Mouse (Mus musculus): ENCODE results near the gene Kcnd3. TPM values are rescaled to one million over a fixed set of nuclear protein-coding genes. Genes with fewer than 3 reads are reported as not detected.
A peak's percentile ranks its signal among the peaks of the same experiment; 100 is the strongest.

Kcnd3 gene
- polyA plus RNA-seq (2012; ENCODE audit: insufficient read depth, insufficient read length, low replicate concordance, missing spikeins): 42.2 TPM in 1 of 2 replicates, not detected in the other

DNA sequence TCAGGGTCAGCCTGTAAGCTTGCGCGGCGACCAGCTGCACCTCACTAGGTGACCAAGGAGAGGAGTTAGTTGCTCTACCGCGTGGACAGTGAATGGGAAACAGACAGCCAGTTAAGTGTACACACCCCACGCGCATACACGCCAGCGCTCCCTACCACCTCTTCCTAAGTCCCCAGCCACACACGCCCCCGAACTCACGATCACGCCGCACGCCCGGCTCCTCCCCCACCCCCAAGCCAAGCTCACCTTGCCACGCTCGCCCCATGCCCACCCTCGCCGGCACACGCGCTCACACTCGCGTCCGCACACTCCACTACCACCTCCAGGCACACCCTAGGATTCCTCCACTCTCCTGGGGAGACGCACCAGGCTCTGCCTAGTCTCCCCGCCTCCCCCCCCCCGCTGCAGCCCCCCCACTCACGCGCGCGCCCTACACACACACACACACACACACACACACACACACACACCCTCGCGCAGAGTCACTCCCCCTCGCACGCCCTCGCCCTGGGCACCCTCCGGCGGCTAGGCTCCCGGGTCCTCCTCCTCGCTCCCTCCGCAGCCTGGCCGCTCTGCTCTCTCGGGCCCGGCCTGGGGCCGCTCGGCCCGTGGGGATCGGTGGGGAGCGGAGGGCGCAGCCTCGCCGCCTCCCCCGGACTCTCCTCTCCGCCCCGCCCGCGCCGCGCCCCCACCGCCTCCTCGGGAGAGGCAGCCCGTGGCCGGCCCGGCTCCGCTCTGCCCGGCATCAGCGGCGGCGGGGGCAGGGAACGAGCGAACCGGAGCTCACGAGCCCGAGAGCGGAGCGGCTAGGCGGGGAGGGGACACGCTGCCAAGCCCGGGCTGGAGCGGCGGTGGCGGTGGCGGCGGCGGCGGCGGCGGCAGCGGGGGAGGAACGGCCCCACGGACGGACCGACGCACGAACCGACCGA lies at the start of gene Kcnd3:
Gene Kcnd3 (plus strand): TSS at position 704 of the 929 bp plus-strand sequence.
- Histone ChIP-seq H3K27ac (ENCODE audit: insufficient read depth, low read depth, low read length) (peak within 1 kb of the TSS; percentile 76), H3K4me3 (ENCODE audit: insufficient read depth, low read depth, low read length) (peak within 1 kb of the TSS; percentile 81), H3K4me1 (ENCODE audit: control insufficient read depth, insufficient read depth, low read length) (peaks cover 31% of the 10 kb centered on the region)
- WGBS: 1% methylated on average over 94 of the region's 98 CpGs
- no peak for TF ChIP-seq CTCF (IDR thresholded peaks at IDR 0.05; ENCODE audit: insufficient read depth, low read depth, low read length)
- TF ChIP-seq POLR2A (IDR thresholded peaks at IDR 0.05; ENCODE audit: insufficient read depth, low read depth, low read length): no peak

DNA sequence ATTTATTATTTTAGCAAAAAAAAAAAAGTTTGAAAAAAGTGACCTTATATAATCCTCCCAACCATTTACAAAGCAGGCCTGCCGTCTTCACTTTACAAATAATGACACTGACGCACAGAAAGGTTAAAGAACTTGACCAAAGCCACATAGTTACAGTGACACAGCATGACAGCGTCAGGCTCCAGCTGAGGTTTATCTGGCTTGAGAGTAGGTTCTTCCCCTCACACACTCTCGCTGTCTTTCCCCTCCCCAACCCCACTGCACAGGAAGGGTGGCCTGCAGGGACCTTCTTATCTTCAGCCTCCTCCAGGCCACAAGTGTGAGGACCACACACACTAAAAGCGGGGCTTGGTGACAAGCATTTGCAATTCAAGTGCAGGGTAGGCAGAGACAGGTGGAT lies 49.5 kb upstream of the Kcnd3 start:
- no peak for TF ChIP-seq POLR2A (IDR thresholded peaks at IDR 0.05; ENCODE audit: insufficient read depth, low read depth, low read length)
- TF ChIP-seq CTCF (IDR thresholded peaks at IDR 0.05; ENCODE audit: insufficient read depth, low read depth, low read length): no peak
- 93% methylated on average over 5 of the region's 5 CpGs for WGBS
- Histone ChIP-seq H3K27ac (ENCODE audit: insufficient read depth, low read depth, low read length) (no peak overlapping the region), H3K4me3 (ENCODE audit: insufficient read depth, low read depth, low read length) (no peak overlapping the region), H3K4me1 (ENCODE audit: control insufficient read depth, insufficient read depth, low read length) (peaks cover 25% of the 10 kb centered on the region)

DNA sequence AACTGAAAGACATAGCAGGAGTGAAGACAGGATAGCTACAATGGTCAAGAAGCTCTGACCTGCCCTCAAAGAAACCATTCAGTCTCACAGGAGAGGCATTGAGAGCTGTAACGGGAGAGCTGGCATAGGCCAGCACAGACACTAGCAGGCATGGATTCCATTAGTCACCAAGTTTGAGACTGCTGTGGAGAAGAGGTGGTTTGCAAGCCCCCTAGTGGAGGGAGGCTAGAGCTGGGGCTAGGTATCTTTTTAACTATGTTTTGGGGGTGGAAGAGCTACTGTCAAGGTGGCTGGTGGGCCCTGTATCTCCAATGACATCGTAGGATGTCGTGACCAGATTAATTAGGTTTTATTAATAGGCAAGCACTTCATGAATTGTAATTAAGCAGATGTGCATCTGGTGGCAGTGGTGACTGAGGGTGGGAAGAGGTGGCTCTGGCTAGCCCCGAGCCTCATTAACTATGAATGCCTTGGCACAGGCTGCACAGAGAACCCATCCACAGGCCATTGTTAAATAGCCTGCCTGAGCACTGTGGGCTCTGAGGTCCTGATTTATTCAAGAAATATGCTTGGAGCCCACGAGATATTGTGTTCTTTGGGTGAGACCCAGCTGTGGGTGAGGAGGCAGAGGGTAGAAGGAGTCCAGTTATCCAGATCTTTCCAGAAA lies 48.6 kb upstream of the Kcnd3 start:
- H3K4me3 ChIP-seq (ENCODE audit: insufficient read depth, low read depth, low read length): no peak overlapping the region
- WGBS: 38% methylated on average over 5 of the region's 5 CpGs
- H3K27ac ChIP-seq (ENCODE audit: insufficient read depth, low read depth, low read length): peak overlapping the region; percentile 17; the same call in 1 of the 2 replicates
- H3K4me1 ChIP-seq (ENCODE audit: control insufficient read depth, insufficient read depth, low read length): peaks cover 31% of the 10 kb centered on the region
- TF ChIP-seq POLR2A (IDR thresholded peaks at IDR 0.05; ENCODE audit: insufficient read depth, low read depth, low read length): no peak
- TF ChIP-seq CTCF (IDR thresholded peaks at IDR 0.05; ENCODE audit: insufficient read depth, low read depth, low read length): no peak

DNA sequence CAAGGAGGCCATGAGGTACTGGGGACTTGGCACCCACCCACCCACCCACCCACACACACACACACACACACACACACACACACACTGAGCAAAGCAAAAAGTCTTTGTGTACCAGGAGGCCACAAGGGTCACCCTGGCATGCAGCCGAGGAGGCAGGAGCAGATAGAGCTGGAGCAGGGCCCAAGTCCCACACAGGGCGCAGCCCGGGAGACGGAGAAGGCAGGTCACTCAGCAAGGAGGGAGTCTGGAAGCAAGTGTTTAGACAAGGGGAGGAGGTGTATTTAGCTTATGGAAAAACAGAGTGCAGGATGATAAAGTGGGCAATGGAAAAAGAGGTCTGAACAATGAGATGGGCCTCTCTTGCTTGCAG lies 48.1 kb upstream of the Kcnd3 start:
- TF ChIP-seq CTCF (IDR thresholded peaks at IDR 0.05; ENCODE audit: insufficient read depth, low read depth, low read length): no peak
- no peak for TF ChIP-seq POLR2A (IDR thresholded peaks at IDR 0.05; ENCODE audit: insufficient read depth, low read depth, low read length)
- H3K4me1 ChIP-seq (ENCODE audit: control insufficient read depth, insufficient read depth, low read length): peaks cover 31% of the 10 kb centered on the region
- H3K4me3 ChIP-seq (ENCODE audit: insufficient read depth, low read depth, low read length): no peak overlapping the region
- H3K27ac ChIP-seq (ENCODE audit: insufficient read depth, low read depth, low read length): no peak overlapping the region
- WGBS: 49% methylated on average over 4 of the region's 4 CpGs

DNA sequence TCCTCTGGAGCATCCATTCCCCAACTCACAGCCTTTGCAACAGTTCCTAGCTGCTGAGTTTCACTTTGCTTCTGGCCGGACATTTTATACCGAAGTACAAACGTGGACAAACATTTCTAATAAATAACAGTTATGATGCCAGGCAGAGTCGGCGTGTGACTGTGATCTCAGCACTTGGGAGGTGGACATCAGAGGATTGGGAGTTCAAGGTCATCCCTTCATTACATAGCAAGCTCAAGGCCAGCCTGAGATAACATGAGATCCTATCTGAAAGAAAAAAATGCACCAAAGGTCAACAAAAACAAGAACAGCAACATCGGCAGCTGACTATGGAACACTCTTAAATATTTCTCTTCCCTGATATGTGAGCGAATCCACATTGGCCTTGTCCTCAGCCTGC lies 46.6 kb upstream of the Kcnd3 start:
- Histone ChIP-seq H3K4me1 (ENCODE audit: control insufficient read depth, insufficient read depth, low read length) (peaks cover 31% of the 10 kb centered on the region), H3K4me3 (ENCODE audit: insufficient read depth, low read depth, low read length) (no peak overlapping the region), H3K27ac (ENCODE audit: insufficient read depth, low read depth, low read length) (peak overlapping the region; percentile 65; the same call in 1 of the 2 replicates)
- TF ChIP-seq CTCF (IDR thresholded peaks at IDR 0.05; ENCODE audit: insufficient read depth, low read depth, low read length): no peak
- TF ChIP-seq POLR2A (IDR thresholded peaks at IDR 0.05; ENCODE audit: insufficient read depth, low read depth, low read length): no peak
- 84% methylated on average over 7 of the region's 7 CpGs for WGBS

DNA sequence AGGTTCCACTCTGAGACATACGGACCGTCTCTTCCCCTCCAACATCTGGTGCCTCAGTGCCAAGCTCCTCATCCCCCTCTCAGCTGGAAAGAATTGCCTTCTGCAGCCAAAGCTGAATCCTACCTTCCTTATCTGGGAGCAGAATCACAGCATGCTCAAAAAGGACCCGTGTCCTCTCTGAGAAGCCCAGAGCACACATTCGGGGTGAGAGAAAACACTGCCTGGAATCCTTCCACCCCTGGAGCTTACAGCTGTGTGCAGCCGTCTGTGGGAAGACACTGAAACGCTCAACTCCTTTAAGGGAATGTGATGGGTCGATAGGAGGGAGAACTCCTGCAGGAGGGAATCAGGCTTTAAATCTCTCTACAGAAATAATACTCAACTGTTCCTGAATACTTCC lies 46.1 kb upstream of the Kcnd3 start:
- peaks cover 31% of the 10 kb centered on the region for H3K4me1 ChIP-seq (ENCODE audit: control insufficient read depth, insufficient read depth, low read length)
- H3K4me3 ChIP-seq (ENCODE audit: insufficient read depth, low read depth, low read length): no peak overlapping the region
- WGBS: 26% methylated on average over 7 of the region's 7 CpGs
- no peak for TF ChIP-seq CTCF (IDR thresholded peaks at IDR 0.05; ENCODE audit: insufficient read depth, low read depth, low read length)
- TF ChIP-seq POLR2A (IDR thresholded peaks at IDR 0.05; ENCODE audit: insufficient read depth, low read depth, low read length): no peak
- peak overlapping the region; percentile 65 for H3K27ac ChIP-seq (ENCODE audit: insufficient read depth, low read depth, low read length)

DNA sequence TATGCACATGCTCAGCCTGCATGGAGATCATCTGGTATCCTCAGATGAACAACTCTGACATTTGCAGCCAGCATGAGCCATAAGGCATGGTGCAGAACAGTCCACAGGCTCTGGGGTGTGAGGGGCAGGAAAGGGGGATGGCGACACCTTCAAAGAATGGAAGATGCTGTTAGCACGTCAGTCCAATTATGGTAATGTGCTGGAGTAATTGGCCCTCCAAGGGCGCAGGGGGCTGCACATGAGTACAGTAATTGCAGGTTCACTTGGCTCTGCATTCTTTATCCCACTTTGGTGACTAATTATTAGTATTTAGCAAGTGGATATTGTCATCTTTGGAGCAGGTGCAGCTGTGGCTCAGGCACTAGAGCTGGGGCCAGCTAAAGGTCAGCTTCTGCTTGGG lies 43.9 kb upstream of the Kcnd3 start:
- 18% methylated on average over 3 of the region's 3 CpGs for WGBS

DNA sequence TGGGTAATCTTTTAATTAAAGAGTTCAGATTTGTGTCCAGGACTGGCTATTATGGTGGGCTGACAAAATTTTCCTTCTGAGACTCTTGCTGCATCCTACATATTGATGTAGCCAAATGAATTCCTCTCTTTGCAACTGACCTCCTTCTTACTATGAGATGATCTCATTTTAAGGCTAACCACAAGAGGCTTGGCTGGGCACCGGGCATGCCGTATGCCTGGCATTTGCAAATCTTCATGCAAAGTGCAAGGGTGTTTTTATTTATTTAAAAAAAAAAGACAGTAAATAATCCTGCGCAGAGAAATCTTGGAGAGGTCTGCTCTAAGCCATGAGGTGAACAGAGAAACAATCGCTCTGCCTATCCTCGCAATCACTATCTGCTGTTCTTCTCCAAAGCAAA lies 41.3 kb upstream of the Kcnd3 start:
- 89% methylated on average over 5 of the region's 5 CpGs for WGBS
- H3K27ac ChIP-seq (ENCODE audit: insufficient read depth, low read depth, low read length): no peak overlapping the region
- H3K4me1 ChIP-seq (ENCODE audit: control insufficient read depth, insufficient read depth, low read length): peaks cover 18% of the 10 kb centered on the region
- no peak for TF ChIP-seq CTCF (IDR thresholded peaks at IDR 0.05; ENCODE audit: insufficient read depth, low read depth, low read length)
- no peak for TF ChIP-seq POLR2A (IDR thresholded peaks at IDR 0.05; ENCODE audit: insufficient read depth, low read depth, low read length)
- H3K4me3 ChIP-seq (ENCODE audit: insufficient read depth, low read depth, low read length): no peak overlapping the region

More for the DNA sequence above, 43.9 kb upstream of the Kcnd3 start:
- Histone ChIP-seq H3K4me1 (ENCODE audit: control insufficient read depth, insufficient read depth, low read length) (peaks cover 29% of the 10 kb centered on the region), H3K27ac (ENCODE audit: insufficient read depth, low read depth, low read length) (peak overlapping the region; percentile 93), H3K4me3 (ENCODE audit: insufficient read depth, low read depth, low read length) (no peak overlapping the region)
- no peak for TF ChIP-seq CTCF (IDR thresholded peaks at IDR 0.05; ENCODE audit: insufficient read depth, low read depth, low read length)
- no peak for TF ChIP-seq POLR2A (IDR thresholded peaks at IDR 0.05; ENCODE audit: insufficient read depth, low read depth, low read length)

DNA sequence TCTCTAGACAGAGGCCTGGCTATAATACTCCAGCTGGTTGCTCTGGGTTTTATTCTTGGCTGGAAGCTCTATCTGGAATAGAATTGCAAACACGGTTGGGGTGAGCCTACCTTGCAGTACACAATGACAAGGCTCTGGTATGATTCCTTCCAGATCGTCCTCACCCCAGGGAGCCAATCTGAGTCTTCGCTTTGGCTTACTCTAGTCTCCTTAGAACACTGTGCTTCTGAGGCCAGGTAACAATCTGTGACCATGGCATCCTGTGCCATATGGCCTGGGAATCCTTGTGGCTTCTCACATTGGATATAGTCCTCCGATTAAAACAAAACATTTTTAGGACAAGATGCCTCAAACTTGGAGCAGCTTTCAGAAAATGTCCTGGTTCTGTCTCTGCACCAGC lies 40.4 kb upstream of the Kcnd3 start:
- 71% methylated on average over 4 of the region's 4 CpGs for WGBS
- no peak overlapping the region for H3K4me3 ChIP-seq (ENCODE audit: insufficient read depth, low read depth, low read length)
- TF ChIP-seq POLR2A (IDR thresholded peaks at IDR 0.05; ENCODE audit: insufficient read depth, low read depth, low read length) (no peak), CTCF (IDR thresholded peaks at IDR 0.05; ENCODE audit: insufficient read depth, low read depth, low read length) (no peak)
- no peak overlapping the region for H3K27ac ChIP-seq (ENCODE audit: insufficient read depth, low read depth, low read length)
- peaks cover 14% of the 10 kb centered on the region for H3K4me1 ChIP-seq (ENCODE audit: control insufficient read depth, insufficient read depth, low read length)

Measured in olfactory bulb, adult 2 months (tissue).